Mouse (Mus musculus) heart, embryonic 12.5 days (tissue): ENCODE results near the gene Tnrc6a. TPM values are rescaled to one million over a fixed set of nuclear protein-coding genes. Genes with fewer than 3 reads are reported as not detected.

Experiments
- ATAC-seq: fragments of 200-750 bp; cut with Nextera tagmentation; 2 replicates; pipeline ENCODE4 v1.8.0; 2017; ENCODE audit warnings: moderate TSS enrichment, moderate library complexity; ENCODE audit not compliant: insufficient number of reproducible peaks, low FRiP score
- H3K27ac ChIP-seq: fragments of 300-500 bp; sonication (generic); 2 replicates; pipeline ENCODE4 v1.5.1; 2016; ENCODE audit warnings: mild to moderate bottlenecking, moderate library complexity; ENCODE audit not compliant: poor library complexity, severe bottlenecking
- H3K27me3 ChIP-seq: fragments of 300-500 bp; sonication (generic); replicated peaks from 2 replicates; pipeline ENCODE4 v1.6.1; 2016; ENCODE audit warnings: mild to moderate bottlenecking, moderate library complexity
- H3K36me3 ChIP-seq: fragments of 300-500 bp; sonication (generic); 2 replicates; pipeline ENCODE4 v1.6.1; 2016; ENCODE audit warnings: mild to moderate bottlenecking, moderate library complexity
- H3K4me1 ChIP-seq: fragments of 300-500 bp; sonication (generic); replicated peaks from 2 replicates; pipeline ENCODE4 v1.6.1; 2016; ENCODE audit warnings: mild to moderate bottlenecking
- H3K4me2 ChIP-seq: fragments of 300-500 bp; sonication (generic); 2 replicates; pipeline ENCODE4 v1.6.1; 2016; ENCODE audit warnings: mild to moderate bottlenecking, moderate library complexity
- H3K4me3 ChIP-seq: fragments of 300-500 bp; sonication (generic); 2 replicates; pipeline ENCODE4 v1.5.1; 2016; ENCODE audit warnings: mild to moderate bottlenecking
- H3K9ac ChIP-seq: fragments of 300-500 bp; sonication (generic); 2 replicates; pipeline ENCODE4 v1.6.1; 2016; ENCODE audit warnings: mild to moderate bottlenecking, moderate library complexity
- H3K9me3 ChIP-seq: fragments of 300-500 bp; sonication (generic); replicated peaks from 2 replicates; pipeline ENCODE4 v1.6.1; 2016; ENCODE audit warnings: mild to moderate bottlenecking, moderate library complexity
- WGBS: fragments of 180-500 bp; shearing (Covaris S2); methylation state at CpG from one replicate; pipeline ENCODE4 v1.1.7; 2016; 5-methylcytosine and 5-hydroxymethylcytosine counted together
- polyA plus RNA-seq: library from polyadenylated mRNA; unstranded; fragments of >200 nt; fragmentation: Nextera tagmentation; extraction: Ambion mirVana; gene quantifications from 2 replicates; pipeline ENCODE4 v1.2.1, GENCODE M21; 2016

Tnrc6a gene
- polyA plus RNA-seq, 1 experiment from 2014 or later = 48.9 TPM

- Histone ChIP-seq H3K9me3 (no peaks in the 10 kb centered on the region), H3K4me1 (peaks cover 20% of the 10 kb centered on the region), H3K4me2 (no peak overlapping the region), H3K9ac (no peak overlapping the region), H3K4me3 (no peak overlapping the region), H3K36me3 (no peaks in the 10 kb centered on the region), H3K27me3 (no peaks in the 10 kb centered on the region), H3K27ac (no peak overlapping the region)
- ATAC-seq = no peak
- 75% methylated on average over 5 of the region's 5 CpGs for WGBS
Measured at GRCm38 (mm10) chr7:123212316-123212715, 88.6 kb downstream of the Tnrc6a start.

- H3K9me3 ChIP-seq = no peaks in the 10 kb centered on the region
- no peak within 1 kb of the TSS for H3K4me2 ChIP-seq
- H3K9ac ChIP-seq = peak within 1 kb of the TSS; percentile 29; the same call in 1 of the 2 replicates
- no peak within 1 kb of the TSS for H3K4me3 ChIP-seq
- WGBS = 29% methylated on average over 8 of the region's 8 CpGs
- H3K4me1 ChIP-seq = peaks cover 18% of the 10 kb centered on the region
- H3K36me3 ChIP-seq = no peaks in the 10 kb centered on the region
- no peak within 1 kb of the TSS for H3K27ac ChIP-seq
- ATAC-seq = peak; percentile 43
- H3K27me3 ChIP-seq = no peaks in the 10 kb centered on the region
Measured at GRCm38 (mm10) chr7:123214365-123215075, 90.8 kb downstream of the Tnrc6a start, which contains the start of gene Slc5a11. Slc5a11 (plus strand) TSS chr7:123214780.

GRCm38 (mm10) chr7:123215138-123215537 lies 91.5 kb downstream of the Tnrc6a start:
- H3K27ac ChIP-seq = no peak overlapping the region
- no peaks in the 10 kb centered on the region for H3K9me3 ChIP-seq
- H3K36me3 ChIP-seq = no peaks in the 10 kb centered on the region
- no peak overlapping the region for H3K4me2 ChIP-seq
- no peaks in the 10 kb centered on the region for H3K27me3 ChIP-seq
- no peak overlapping the region for H3K4me3 ChIP-seq
- no peak for ATAC-seq
- peaks cover 16% of the 10 kb centered on the region for H3K4me1 ChIP-seq
- H3K9ac ChIP-seq = no peak overlapping the region
- 68% methylated on average over 2 of the region's 2 CpGs for WGBS

GRCm38 (mm10) chr7:123217448-123218354 lies 94.0 kb downstream of the Tnrc6a start:
- WGBS = 68% methylated on average over 7 of the region's 7 CpGs
- Histone ChIP-seq H3K9me3 (no peaks in the 10 kb centered on the region), H3K36me3 (no peaks in the 10 kb centered on the region), H3K4me3 (no peak overlapping the region), H3K4me2 (no peak overlapping the region), H3K9ac (no peak overlapping the region), H3K27me3 (no peaks in the 10 kb centered on the region), H3K27ac (no peak overlapping the region), H3K4me1 (peaks cover 19% of the 10 kb centered on the region)
- ATAC-seq = no peak

DNA sequence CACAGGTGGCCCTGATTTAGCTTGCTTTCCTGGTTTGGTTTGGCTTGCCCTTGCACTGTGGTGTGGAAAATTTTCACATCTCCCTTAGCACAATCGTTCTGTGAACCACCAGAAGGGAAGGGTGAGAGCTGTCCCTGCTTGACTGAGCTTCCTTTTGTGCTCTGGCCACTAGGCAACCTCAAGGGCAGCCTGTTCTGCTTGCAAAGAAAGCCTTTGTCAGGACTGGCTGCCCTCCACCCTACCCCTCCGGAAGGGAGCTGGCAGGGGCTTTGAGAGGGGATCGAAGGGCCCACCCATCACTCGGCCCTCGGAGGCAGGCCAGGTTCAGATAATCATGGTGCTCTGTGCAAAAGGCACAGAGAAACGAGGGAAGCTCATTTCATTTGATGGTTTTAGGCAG lies 94.9 kb downstream of the Tnrc6a start:
- Histone ChIP-seq H3K4me3 (no peak overlapping the region), H3K4me1 (peaks cover 19% of the 10 kb centered on the region), H3K9ac (no peak overlapping the region), H3K27ac (no peak overlapping the region), H3K36me3 (no peaks in the 10 kb centered on the region), H3K4me2 (no peak overlapping the region), H3K27me3 (no peaks in the 10 kb centered on the region), H3K9me3 (no peaks in the 10 kb centered on the region)
- ATAC-seq = no peak
- 53% methylated on average over 6 of the region's 6 CpGs for WGBS

GRCm38 (mm10) chr7:123219781-123220632 lies 96.3 kb downstream of the Tnrc6a start:
- no peak for ATAC-seq
- 70% methylated on average over 13 of the region's 13 CpGs for WGBS
- H3K4me2 ChIP-seq = no peak overlapping the region
- no peak overlapping the region for H3K27ac ChIP-seq
- H3K4me3 ChIP-seq = no peak overlapping the region
- H3K9me3 ChIP-seq = no peaks in the 10 kb centered on the region
- peaks cover 12% of the 10 kb centered on the region for H3K4me1 ChIP-seq
- H3K36me3 ChIP-seq = no peaks in the 10 kb centered on the region
- H3K9ac ChIP-seq = no peak overlapping the region
- H3K27me3 ChIP-seq = no peaks in the 10 kb centered on the region

GRCm38 (mm10) chr7:123220633-123220942 lies 96.9 kb downstream of the Tnrc6a start:
- 68% methylated on average over 2 of the region's 2 CpGs for WGBS
- H3K4me3 ChIP-seq = no peak overlapping the region

GRCm38 (mm10) chr7:123224076-123224475 lies 100.4 kb downstream of the Tnrc6a start:
- Histone ChIP-seq H3K9ac (no peak overlapping the region), H3K4me2 (no peak overlapping the region), H3K9me3 (no peaks in the 10 kb centered on the region), H3K4me1 (peaks cover 22% of the 10 kb centered on the region), H3K27ac (no peak overlapping the region), H3K4me3 (no peak overlapping the region), H3K36me3 (no peaks in the 10 kb centered on the region), H3K27me3 (no peaks in the 10 kb centered on the region)
- 90% methylated on average over 9 of the region's 9 CpGs for WGBS
- ATAC-seq = no peak

More at GRCm38 (mm10) chr7:123220633-123220942, 96.9 kb downstream of the Tnrc6a start:
- Histone ChIP-seq H3K9ac (no peak overlapping the region), H3K9me3 (no peaks in the 10 kb centered on the region), H3K4me1 (peaks cover 12% of the 10 kb centered on the region), H3K4me2 (no peak overlapping the region), H3K27me3 (no peaks in the 10 kb centered on the region), H3K36me3 (no peaks in the 10 kb centered on the region), H3K27ac (no peak overlapping the region)
- no peak for ATAC-seq

DNA sequence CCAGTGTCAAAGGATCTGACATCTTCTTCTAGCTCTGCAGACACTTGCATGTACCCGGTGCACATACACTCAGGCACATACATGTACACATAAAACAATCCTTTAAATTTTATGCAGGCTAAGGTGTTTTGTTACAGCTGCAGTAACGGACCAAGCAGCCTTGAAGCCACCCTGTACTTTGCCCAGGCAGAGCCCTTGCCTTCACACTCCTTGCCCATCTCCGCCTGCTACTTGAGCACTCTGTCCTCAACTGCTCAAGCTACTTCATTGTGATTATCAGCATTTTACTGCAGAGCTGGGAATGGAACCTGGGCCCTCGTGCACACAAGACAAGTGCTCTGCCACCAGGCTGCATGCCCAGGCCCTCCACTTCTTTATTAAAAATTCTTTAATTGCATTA lies 101.5 kb downstream of the Tnrc6a start:
- ATAC-seq = no peak
- 74% methylated on average over 4 of the region's 4 CpGs for WGBS
- peaks cover 17% of the 10 kb centered on the region for H3K4me1 ChIP-seq

GRCm38 (mm10) chr7:123235449-123235848 lies 111.8 kb downstream of the Tnrc6a start:
- H3K4me2 ChIP-seq = no peak overlapping the region
- no peak for ATAC-seq
- H3K36me3 ChIP-seq = no peaks in the 10 kb centered on the region
- no peak overlapping the region for H3K27ac ChIP-seq
- no peaks in the 10 kb centered on the region for H3K27me3 ChIP-seq
- H3K4me3 ChIP-seq = no peak overlapping the region
- H3K4me1 ChIP-seq = no peaks in the 10 kb centered on the region
- WGBS = 20% methylated on average over 4 of the region's 4 CpGs
- no peaks in the 10 kb centered on the region for H3K9me3 ChIP-seq
- no peak overlapping the region for H3K9ac ChIP-seq

More for the DNA sequence above, 101.5 kb downstream of the Tnrc6a start:
- Histone ChIP-seq H3K4me2 (no peak overlapping the region), H3K9me3 (no peaks in the 10 kb centered on the region), H3K4me3 (no peak overlapping the region), H3K36me3 (no peaks in the 10 kb centered on the region), H3K9ac (no peak overlapping the region), H3K27me3 (no peaks in the 10 kb centered on the region), H3K27ac (no peak overlapping the region)

DNA sequence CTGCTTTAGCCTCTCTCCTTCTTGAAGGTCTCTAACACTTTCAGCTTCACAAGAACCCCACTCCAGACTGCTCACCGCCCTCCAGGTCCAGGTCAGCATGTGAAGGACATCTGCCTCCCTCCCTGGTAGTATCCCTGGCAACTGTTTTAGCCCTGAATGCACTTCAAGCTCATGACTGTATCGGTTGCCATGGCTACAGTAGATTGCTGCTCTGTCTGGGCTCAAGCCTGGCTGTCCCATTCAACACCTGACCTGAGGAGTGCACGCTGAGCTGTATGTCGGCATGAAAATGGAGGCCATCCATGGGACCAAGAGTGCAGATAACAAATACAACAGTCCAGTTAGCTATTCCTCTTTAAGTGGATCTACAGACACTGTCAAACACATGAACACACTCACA lies 114.9 kb downstream of the Tnrc6a start:
- Histone ChIP-seq H3K4me1 (peaks cover 14% of the 10 kb centered on the region), H3K27ac (no peak overlapping the region), H3K4me2 (no peak overlapping the region), H3K9me3 (no peaks in the 10 kb centered on the region), H3K36me3 (no peaks in the 10 kb centered on the region), H3K4me3 (no peak overlapping the region), H3K9ac (no peak overlapping the region), H3K27me3 (no peaks in the 10 kb centered on the region)
- ATAC-seq = no peak; the same call in 1 of the 2 replicates
- 59% methylated on average over 4 of the region's 4 CpGs for WGBS
